Mouse (Mus musculus) T-helper 1 cell (primary cell): Measurements from ENCODE around the gene Slc26a1.

ENCODE experiments used
- in situ Hi-C: fragments of 300-600 bp; cut with MboI, MseI; formaldehyde crosslinking; loops from one replicate; pipeline ENCODE4 v1.15.1; 2025; ENCODE audit warnings: high pct_unique_total_duplicates

Slc26a1 gene

DNA sequence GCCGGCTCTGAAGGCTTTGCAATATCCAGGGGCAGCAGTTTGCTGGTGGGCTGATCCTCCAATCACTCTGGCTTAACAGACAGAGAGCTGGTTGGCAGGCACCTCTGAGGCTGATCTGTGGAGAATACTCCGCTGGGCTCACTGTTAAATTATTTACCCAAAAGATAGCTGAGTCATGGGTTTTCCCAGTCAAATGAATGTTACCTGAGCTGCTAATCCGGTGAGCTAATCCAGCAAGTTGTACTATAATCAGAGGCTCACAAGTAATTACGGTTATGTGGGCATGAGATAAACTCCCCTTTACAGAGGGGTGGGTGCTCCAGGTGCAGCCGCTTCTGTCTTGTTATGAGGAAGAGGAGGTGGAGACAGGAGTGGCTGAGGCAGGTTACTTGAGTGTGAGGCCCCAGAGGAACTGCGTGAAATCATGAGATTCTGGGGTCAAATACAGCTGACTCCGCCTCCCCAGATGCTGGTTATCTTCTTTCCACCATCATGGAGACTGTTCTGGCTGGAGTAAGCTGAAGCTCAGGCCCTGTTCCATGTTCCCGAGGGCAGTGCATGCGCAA, at the start of gene Slc26a1:
Slc26a1 (minus strand) TSS at position 319 of the 566 bp plus-strand sequence.
- in situ Hi-C loops = no loop called here

DNA sequence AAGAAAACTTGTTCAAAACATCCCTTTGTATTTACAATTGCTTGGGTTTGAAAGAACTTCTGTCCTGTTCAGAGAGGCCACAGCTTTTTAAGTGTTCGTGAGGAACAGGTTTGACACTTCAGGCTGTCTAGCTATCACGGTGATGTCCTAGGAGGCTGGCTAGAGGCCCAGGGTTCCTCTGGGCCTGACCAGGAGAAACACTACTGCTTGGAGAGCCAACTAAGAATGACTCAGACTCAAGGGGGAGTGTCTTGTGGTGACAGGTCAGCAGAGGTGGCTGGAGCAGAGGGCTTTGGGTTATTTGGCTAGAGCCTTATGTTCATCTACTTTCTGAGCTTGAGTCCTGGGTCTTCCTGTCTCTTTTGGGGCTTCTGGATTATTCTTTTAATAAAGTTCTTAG, 48.6 kb upstream of the Slc26a1 start:
- in situ Hi-C loops = no loop called here

DNA sequence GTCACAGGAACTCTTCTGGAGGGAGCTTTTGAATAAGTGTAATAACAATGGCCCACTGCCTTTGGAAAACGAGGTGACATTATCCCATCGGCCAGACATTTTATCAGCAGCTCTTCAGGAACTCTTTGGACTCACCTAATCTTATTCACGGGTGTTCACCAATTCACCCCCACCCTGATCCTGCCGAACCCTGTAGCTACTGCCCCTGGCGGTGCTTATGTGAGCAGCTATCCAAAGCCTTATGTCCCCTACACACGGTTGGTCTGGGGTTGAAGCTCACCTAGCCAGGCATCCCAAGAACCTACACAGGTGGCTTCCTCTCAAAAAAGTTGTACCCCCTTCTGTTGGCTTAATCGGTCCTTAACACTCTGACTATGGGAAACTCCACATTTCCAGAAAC, 44.4 kb upstream of the Slc26a1 start:
- in situ Hi-C loops = no loop called here

DNA sequence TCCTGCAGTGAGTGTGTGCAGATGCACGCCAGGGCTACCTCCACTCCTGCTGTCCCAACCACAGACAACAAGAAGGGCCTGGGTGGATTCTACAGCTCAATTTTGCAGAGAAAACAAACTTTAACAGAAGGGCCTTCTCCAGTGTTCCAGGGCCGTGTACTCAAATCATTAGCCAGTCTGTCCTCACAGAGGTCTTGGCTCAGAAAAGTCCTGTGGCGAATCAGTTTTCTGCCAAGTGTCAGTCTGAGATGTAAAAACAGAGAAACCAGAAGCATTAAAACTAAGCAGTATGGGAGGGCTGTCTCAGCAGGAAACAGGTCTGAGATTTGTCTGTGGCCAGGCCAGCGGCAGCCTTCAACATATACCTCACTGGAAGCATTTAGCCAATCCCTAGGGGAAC, 42.7 kb upstream of the Slc26a1 start:
- in situ Hi-C loops = no loop called here

DNA sequence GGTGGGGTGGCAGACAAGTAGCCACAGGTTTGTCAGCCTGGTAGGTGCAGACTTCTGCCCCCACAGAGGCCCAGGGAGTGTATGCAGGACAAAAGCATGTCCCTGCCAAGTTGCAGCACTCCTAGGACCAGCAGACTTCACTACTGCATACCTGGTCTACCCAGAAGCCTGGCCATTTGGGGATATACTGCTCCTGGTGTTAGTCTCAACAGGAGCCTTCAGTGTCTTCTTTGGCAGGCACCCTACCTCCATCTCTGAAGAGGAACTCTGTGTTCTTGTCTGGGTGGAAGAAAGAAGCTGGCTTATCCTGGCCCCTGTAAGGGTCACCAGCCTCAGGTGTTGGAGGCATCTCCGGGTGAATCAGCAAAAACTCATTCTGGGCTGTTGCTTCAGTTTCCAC, 40.6 kb upstream of the Slc26a1 start:
- in situ Hi-C loops = no loop called here

DNA sequence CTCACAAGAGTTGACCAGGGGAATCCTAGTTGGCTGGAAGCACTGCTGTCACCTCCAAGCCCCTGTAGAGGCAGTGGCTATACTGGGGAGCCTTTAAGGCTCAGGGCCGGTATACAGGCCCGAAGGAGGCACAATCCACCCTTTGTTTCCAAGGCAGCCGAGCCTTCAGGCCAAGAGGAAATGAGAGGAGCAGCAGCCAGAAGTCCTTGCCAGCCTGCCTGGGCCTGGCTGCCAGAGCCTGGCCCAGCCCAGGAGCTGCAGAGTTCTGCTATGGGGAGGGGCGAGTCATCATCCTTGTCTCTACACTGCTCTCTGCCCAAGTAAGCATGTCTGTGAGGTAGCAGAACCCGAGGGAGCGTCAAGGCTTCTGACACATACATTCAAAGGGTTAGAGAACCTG, 38.8 kb upstream of the Slc26a1 start:
- in situ Hi-C loops = no loop called here

DNA sequence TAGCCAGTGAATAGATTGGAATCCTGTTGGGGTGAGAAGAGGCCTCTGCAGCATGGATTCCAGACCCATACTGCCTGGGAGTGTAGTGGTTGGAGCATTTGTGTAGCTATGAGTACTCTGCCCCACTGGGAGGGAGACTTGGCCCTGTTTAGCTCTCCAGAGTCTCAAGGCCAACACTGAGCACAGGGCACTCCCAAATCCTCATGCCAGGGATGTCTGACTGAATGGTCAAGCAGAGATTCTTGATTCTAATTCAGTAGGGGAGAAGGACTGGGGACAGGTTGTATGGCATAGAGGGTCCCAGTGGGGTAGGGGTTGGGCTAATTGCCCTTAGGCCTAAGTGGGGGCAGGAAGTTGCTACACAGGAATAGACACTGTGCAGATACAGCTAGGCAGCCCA, 38.3 kb upstream of the Slc26a1 start:
- in situ Hi-C loops = no loop called here

DNA sequence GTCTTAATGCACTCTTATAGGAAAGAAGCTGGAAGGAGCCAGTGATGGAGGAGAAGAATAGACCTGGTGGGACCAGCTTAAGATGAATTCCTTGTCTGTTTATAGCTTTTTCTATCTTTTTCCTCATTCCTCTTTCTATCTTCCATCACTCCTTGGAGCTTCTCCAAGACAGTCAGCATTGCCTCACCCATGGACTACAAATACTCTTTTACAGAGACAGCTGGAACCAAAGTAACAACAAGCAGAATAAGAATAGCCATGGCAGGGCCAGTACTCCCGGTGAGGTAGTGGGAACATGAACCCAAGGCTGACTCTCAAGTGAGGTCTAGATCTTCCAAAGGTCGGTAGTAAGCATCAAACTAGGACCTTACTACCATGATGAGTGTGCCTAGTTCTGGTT, 37.7 kb upstream of the Slc26a1 start:
- in situ Hi-C loops = no loop called here

DNA sequence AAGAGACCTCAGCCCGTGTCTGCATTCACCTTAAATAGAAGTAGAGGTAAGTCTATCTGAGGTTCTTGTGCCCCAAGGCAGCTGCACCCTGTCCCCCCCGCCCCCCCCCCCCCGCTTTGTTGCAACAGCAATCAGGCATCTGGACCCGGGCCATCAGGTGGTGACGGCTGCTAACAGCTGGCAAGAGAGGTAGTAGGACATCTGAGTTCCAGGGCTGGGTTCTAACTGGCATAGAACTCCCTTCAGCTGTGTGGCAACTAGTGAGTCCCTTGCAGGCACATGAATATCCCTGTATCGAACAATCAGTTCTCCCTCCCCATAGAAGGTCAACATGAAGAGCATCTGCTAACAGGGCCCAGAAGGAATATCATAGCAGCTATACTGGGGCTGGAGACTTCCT, 36.6 kb upstream of the Slc26a1 start:
- in situ Hi-C loops = no loop called here

DNA sequence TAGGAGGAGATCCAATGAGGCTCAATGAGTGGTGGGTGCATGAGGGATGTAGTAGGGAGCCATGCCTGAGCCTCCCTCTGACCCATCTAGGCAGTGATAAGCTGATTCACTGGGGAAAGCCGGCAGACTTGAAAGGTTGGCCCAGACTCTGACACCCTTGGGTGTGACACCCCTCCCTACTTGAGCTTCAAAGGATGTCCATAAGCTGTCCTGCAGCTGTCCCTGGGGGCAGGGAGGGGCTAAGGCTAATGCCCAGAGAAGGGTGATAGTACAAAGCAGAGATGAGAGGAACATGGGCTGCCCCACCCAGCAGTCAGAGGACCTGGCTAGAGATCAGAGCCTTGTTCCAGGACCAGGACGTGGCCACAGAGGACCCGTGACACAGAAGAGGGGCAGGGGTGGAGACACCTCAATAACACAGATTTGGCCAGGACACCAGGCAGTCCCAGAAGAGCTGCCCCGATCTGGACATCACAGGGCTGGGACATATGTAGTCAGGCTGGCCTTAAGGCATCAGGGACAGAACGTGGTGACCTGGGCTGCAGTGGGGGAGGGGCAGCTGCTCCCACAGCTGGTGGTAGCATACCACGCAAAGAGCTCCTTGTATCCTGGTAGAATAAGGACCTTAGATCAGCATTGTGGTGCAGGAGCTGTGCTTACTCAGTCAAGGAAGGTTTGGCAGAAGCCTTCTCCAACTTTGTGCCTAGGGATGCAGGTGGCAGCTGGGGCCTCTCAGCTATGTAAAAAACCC, 33.8 kb upstream of the Slc26a1 start:
- in situ Hi-C loops = no loop called here

DNA sequence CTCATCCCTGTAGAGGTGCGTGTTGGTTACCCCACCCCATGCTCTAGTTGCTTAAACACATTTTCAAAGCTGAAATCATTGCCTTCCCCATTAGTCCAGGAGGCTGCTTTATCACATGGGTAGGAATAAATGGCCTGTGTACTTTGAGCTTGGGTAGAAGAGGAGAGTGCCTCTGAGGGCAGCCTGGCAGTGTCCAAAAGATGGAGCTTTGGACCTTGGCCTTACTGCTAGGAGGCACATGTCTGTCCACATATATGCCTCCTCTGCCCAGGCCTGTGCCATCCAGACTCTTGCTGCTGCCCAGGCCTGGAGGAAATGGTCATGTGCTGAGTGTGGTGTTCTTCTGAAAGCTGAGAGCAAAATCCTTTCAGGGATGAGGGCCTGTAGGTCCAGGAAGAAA, 33.0 kb upstream of the Slc26a1 start:
- in situ Hi-C loops = no loop called here

DNA sequence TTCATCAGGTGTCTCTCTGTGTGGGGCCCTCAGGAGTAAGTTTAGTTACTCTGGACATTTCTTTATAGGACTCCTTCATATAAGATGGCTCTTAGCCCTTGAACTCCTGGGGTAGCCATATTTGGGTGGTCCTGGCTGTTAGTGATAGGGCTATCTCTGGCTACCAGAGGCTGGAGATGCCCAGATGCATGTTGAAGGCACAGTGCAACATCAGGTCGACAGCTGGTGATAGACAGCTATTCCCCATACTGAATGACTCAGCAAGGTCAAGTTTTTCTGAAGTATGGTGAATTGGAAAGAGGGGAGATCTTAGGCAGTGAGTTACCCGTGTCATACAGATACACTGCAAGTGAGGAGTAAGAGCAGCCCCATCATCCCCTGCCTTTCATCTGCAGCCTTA, 32.4 kb upstream of the Slc26a1 start:
- in situ Hi-C loops = no loop called here

DNA sequence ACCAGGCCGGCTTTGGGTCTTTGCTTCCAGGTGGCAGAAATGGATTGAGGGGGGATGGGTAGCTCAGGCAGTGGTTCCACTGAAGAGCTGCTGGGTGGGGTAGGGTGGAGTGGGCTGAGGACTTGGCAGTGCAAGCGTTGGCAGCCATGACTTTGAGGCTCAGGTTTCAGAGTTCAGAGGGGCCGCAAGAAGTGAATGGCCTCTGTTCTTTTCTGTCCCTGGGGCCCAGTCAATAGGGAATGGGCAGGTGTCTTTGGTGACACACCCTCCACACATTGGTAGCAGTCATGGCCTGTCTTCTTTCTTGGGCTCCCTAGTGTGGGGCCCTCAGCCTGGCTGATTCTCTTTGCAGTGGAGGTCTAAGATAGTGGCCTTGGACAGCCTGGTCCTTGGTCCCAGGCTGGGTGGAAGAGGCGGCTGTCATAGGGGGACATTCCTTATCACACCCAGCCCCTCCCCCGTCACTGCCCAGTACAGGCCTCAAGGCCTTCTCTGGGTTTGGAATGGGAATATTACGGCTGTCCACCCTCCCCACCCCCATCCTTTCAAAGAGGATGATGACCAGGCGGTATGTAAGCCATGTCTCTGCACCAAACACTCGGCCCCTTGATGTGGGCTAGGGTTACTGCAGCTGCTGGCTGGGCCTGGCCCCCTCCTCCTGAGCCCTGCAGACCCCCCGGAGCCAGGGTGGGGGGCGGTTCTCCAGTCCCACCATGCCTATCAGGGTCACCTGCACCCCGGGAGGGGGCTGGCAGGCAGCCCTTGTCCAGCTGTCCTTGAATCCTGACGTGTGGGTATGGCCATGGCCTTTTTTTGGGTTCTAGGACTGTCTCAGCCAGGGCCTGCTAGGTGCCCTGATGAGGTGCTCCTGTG, 28.6 kb upstream of the Slc26a1 start:
- in situ Hi-C loops = no loop called here

DNA sequence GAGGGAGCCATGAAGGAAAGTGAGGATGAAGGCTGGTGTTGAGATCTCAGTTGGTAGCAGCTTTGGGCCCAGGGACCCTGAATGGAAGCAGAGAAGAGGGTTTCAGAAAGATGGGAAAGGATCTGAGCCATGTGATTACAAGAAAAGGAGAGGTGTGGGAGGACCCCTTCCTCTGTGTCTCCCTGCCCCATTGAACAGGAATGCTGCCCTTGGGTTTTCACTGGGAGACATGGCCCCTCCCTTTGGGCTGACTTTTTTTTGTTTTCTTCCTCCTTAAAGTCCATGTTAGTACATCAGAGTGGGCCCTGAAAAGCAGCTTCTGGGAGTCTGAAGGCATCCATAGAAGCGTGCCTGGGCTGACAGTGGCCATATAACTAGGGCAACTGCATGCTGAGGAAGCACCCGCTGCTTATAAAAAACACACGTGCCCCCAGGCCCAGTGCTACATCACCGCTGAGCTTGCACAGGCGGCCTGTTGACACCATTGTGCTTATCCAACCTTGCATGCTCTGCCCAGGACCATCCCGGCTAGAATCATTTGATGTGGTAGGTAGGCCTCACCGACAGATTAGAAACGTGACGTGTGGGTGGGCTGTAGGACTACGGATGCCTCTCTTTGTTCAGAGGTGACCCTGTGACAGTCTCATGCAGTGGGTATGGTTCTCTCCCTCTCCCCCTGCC, 26.1 kb upstream of the Slc26a1 start:
- in situ Hi-C loops = no loop called here

DNA sequence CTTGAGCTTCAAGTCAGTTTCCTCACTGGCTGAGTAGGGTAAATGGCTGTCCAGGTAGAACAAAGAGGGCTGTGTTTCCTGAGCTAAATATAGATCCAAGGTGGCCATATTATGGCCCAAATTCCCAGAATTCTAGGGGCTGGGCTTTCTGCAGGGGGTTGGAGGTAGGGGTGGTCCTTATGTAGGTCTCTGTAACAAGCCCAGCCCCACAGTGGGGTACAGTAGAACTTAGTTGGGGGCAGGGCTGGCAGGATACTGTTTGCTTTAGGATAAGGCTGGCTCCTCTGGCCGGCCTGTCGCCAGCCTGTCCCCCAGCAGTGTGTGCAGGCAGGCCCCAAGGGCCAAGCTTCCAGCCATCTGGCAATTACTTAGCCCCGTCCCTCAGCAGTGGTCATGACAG, 25.0 kb upstream of the Slc26a1 start:
- in situ Hi-C loops = no loop called here

DNA sequence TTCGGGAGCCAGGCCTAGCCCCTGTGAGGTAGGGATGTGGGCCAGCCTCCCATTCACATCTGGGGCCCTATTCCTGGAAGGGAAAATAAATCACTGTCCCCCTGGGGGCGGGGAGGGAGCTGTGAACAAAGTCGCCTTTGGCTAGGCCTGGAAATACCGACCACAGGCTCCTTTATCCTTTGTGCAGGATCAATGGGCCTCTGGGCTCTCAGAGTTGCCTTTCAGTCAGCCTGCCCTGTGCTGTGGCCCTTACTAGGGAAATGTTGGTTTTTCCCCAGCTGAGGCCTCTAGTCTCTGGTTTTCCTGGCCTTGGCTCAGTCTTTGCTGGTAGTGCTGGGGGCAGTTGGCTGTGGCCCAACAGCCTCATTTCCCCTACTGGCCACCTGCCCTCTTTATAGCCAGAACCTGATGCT, 22.0 kb upstream of the Slc26a1 start:
- in situ Hi-C loops = no loop called here

DNA sequence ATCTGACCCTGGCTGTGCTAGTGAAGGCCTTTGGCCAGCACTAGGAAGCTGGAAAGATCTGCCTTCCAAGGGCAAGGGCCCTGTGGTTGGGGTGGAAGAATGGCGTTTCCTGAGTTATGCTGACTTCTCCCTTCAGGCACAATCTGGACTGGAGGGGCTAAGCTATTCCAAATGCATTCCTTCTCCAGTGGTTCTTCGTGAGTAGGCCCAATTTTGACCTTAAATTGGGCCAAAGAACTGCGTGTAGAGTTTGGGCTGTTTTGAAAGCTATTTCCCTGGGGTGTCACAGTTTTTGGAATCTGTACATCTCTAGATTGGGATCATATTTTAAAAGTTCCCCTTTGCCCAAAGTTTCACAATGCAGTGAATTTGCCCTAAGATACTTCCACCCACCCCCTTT, 21.2 kb upstream of the Slc26a1 start:
- in situ Hi-C loops = no loop called here

DNA sequence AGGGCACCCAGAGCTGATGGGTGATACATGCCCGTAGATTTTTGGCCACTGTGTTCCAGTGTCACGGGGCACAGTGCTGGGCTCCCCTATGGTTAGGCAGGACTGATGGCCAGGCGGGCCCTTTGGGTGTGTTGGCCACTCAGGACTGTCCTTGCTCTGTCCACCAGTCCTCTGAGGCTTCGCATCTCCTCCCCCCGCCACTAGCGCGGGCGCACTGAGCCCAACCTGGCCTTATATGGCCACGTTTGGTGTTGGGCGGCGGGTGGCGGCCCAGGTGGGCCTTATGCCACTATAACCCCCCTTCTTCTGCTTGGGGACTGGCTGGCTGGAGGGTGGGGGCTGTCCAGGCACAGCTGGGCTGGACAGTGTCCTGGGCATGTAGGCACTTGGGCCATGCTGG, 20.5 kb upstream of the Slc26a1 start:
- in situ Hi-C loops = no loop called here

DNA sequence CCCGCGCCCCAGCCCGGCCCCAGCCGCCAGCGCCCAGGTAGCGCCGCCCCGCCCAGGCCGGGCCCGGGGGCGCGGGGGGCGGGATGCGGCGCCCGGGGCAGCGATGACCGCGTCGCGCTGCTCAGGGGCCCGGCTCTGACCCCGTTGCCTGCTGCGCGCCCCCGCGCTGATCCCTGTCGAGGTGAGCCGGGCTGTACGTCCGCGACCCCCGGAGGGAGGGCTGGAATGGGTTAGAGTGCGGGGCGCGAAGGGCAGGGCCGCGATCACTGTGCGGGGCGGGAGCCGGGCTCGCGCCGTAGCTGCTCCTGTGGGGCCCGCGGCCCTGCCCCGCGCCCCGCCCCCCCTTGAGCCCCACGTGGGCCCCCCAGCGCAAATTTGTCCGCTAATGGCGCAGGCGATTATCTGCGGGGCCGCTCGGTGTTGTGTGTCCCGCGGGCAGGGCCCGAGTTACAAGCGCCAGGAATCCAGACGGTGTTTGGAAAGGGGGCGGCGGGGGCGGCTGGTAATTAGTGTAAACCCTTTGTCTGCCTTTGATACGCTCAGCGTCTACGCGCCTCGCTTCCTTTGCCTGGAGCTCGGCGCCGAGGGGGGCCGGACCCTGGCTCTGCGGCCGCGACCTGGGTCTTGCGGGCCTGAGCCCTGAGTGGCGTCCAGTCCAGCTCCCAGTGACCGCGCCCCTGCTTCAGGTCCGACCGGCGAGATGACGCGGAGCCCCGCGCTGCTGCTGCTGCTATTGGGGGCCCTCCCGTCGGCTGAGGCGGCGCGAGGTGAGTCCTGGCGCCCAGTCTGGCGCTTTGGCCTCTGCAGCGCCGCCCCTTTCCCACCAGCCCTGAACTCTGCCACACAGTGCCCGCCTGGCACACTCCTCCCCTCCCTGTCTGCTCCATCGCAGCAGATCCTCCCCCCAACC, 19.2 kb upstream of the Slc26a1 start:
- in situ Hi-C loops = no loop called here

DNA sequence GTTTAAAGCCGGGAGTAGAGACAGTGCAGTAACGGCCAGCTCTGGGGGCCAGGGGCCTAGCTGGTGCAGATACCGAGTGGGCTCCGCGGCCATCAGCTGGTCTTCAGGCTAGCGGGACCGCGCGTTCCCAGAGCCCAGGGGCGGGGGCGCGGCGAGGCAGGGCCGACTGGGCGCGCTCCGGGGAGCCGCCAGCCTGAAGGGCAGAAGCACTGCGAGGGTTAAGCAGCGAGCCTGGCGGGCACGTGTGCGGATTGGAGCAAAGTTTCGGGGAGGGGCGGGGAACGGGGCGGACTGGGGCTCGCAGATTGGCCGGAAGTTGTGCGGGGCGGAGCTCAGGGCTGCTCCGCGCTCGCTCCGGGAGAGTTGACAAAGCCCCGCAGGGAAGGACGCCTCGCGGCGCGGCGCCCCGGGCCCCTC, 18.5 kb upstream of the Slc26a1 start:
- in situ Hi-C loops = no loop called here

DNA sequence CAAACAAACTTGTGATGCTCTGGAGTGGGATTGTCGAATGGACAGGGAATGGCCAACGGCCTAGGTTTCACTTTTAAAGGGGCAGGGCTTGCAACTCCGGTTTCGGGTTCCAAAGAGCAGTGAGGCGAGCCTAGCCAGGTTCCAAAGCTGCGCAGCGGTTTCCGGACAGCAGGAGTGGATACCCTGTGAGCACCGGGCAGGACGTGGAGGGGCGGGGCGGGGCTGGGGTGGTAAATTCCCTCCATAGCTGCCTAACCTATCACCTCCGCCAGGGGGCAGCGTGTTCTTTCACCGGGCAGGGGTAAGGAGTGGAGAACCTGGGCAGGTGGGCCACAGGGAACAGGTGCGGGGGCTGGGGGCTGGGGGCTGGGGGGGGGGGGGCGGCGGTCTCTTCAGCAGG, 16.9 kb upstream of the Slc26a1 start, which contains the start of gene Fgfrl1:
Fgfrl1 (plus strand) TSS at position 112 of the 400 bp plus-strand sequence.
- in situ Hi-C loops = no loop called here
